Mouse (Mus musculus): Measurements from ENCODE around the gene Slc35b1. TPM values are rescaled to one million over a fixed set of nuclear protein-coding genes. Genes with fewer than 3 reads are reported as not detected.
A peak's percentile ranks its signal among the peaks of the same experiment; 100 is the strongest.

Gene Slc35b1
- total RNA-seq, 2 experiments from 2014 or later: 55.8 to 61.9 TPM

GRCm38 (mm10) chr11:95352686-95353085 lies 31.8 kb upstream of the Slc35b1 start:
- Histone ChIP-seq H3K27ac (no peak overlapping the region), H3K4me3 (no peak overlapping the region)
- no peak for TF ChIP-seq CTCF (IDR thresholded peaks at IDR 0.05)
- intact Hi-C loops (cut with DNase I): no loop called here
- no peak for DNase-seq (ENCODE audit: extremely low spot score in 1 of 2, low spot score in 2 of 2)

- DNase-seq (ENCODE audit: extremely low spot score in 1 of 2, low spot score in 2 of 2): no peak
- no peak overlapping the region for H3K4me3 ChIP-seq
- H3K27ac ChIP-seq: no peak overlapping the region
- TF ChIP-seq CTCF (IDR thresholded peaks at IDR 0.05): no peak
- intact Hi-C loops (cut with DNase I): no loop called here
Measured at GRCm38 (mm10) chr11:95353226-95353625, 31.3 kb upstream of the Slc35b1 start.

- Histone ChIP-seq H3K27ac (no peak overlapping the region), H3K4me3 (no peak overlapping the region)
- no peak for DNase-seq (ENCODE audit: extremely low spot score in 1 of 2, low spot score in 2 of 2)
- intact Hi-C loops (cut with DNase I): no loop called here
- TF ChIP-seq CTCF (IDR thresholded peaks at IDR 0.05): no peak
Measured at GRCm38 (mm10) chr11:95354228-95354944, 30.1 kb upstream of the Slc35b1 start.

- intact Hi-C loops (cut with DNase I): no loop called here
- DNase-seq (ENCODE audit: extremely low spot score in 1 of 2, low spot score in 2 of 2): no peak
Measured at GRCm38 (mm10) chr11:95354945-95355660, 29.4 kb upstream of the Slc35b1 start.

GRCm38 (mm10) chr11:95355661-95356011 lies 28.9 kb upstream of the Slc35b1 start:
- intact Hi-C loops (cut with DNase I): no loop called here

More at GRCm38 (mm10) chr11:95354945-95355660, 29.4 kb upstream of the Slc35b1 start:
- no peak for TF ChIP-seq CTCF (IDR thresholded peaks at IDR 0.05)
- Histone ChIP-seq H3K4me3 (no peak overlapping the region), H3K27ac (no peak overlapping the region)

GRCm38 (mm10) chr11:95356039-95356438 lies 28.5 kb upstream of the Slc35b1 start:
- intact Hi-C loops (cut with DNase I): no loop called here
- no peak for TF ChIP-seq CTCF (IDR thresholded peaks at IDR 0.05)
- Histone ChIP-seq H3K4me3 (no peak overlapping the region), H3K27ac (no peak overlapping the region)
- DNase-seq (ENCODE audit: extremely low spot score in 1 of 2, low spot score in 2 of 2): no peak

More at GRCm38 (mm10) chr11:95355661-95356011, 28.9 kb upstream of the Slc35b1 start:
- no peak overlapping the region for H3K4me3 ChIP-seq
- H3K27ac ChIP-seq: no peak overlapping the region
- DNase-seq (ENCODE audit: extremely low spot score in 1 of 2, low spot score in 2 of 2): no peak
- no peak for TF ChIP-seq CTCF (IDR thresholded peaks at IDR 0.05)

GRCm38 (mm10) chr11:95356469-95357273 lies 27.8 kb upstream of the Slc35b1 start:
- intact Hi-C loops (cut with DNase I): no loop called here
- Histone ChIP-seq H3K4me3 (no peak overlapping the region), H3K27ac (no peak overlapping the region)
- DNase-seq (ENCODE audit: extremely low spot score in 1 of 2, low spot score in 2 of 2): peak; percentile 25 to 33
- TF ChIP-seq CTCF (IDR thresholded peaks at IDR 0.05): no peak

- no peak for DNase-seq (ENCODE audit: extremely low spot score in 1 of 2, low spot score in 2 of 2)
- TF ChIP-seq CTCF (IDR thresholded peaks at IDR 0.05): no peak
- Histone ChIP-seq H3K27ac (no peak overlapping the region), H3K4me3 (no peak overlapping the region)
- intact Hi-C loops (cut with DNase I): no loop called here
Measured at GRCm38 (mm10) chr11:95358263-95358662, 26.2 kb upstream of the Slc35b1 start.

- Histone ChIP-seq H3K4me3 (no peak overlapping the region), H3K27ac (no peak overlapping the region)
- no peak for DNase-seq (ENCODE audit: extremely low spot score in 1 of 2, low spot score in 2 of 2)
- intact Hi-C loops (cut with DNase I): no loop called here
- no peak for TF ChIP-seq CTCF (IDR thresholded peaks at IDR 0.05)
Measured at GRCm38 (mm10) chr11:95364388-95364787, 20.1 kb upstream of the Slc35b1 start.

GRCm38 (mm10) chr11:95365596-95365995 lies 18.9 kb upstream of the Slc35b1 start:
- intact Hi-C loops (cut with DNase I): no loop called here
- Histone ChIP-seq H3K27ac (peak overlapping the region; percentile 24; the same call in 1 of the 2 replicates), H3K4me3 (no peak overlapping the region)
- DNase-seq (ENCODE audit: extremely low spot score in 1 of 2, low spot score in 2 of 2): peak; percentile 52 to 59
- no peak for TF ChIP-seq CTCF (IDR thresholded peaks at IDR 0.05)

GRCm38 (mm10) chr11:95366280-95366897 lies 18.1 kb upstream of the Slc35b1 start:
- intact Hi-C loops (cut with DNase I): no loop called here
- TF ChIP-seq CTCF (IDR thresholded peaks at IDR 0.05): peak; percentile 4; the same call in 1 of the 2 replicates
- Histone ChIP-seq H3K27ac (no peak overlapping the region), H3K4me3 (no peak overlapping the region)
- no peak for DNase-seq (ENCODE audit: extremely low spot score in 1 of 2, low spot score in 2 of 2)

Measured in left cerebral cortex, adult 2 months (tissue).